Mouse (Mus musculus) CD4-positive naive resting alpha-beta T cell, adult 76 days (primary cell): Measurements from ENCODE around the gene Armcx6. TPM values are rescaled to one million over a fixed set of nuclear protein-coding genes. Genes with fewer than 3 reads are reported as not detected.

ENCODE experiments used
- total RNA-seq: library from RNA; stranded (reverse); gene quantifications from one replicate; pipeline ENCODE4 v1.2.4, GENCODE M21; 2023

Armcx6 gene
- total RNA-seq = 2.7 TPM

GRCm38 (mm10) chrX:134750764-134751592 is at the start of gene Armcx6:
Gene Armcx6 (minus strand): TSS chrX:134751417.

GRCm38 (mm10) chrX:134756434-134757292 is 5.4 kb upstream of the Armcx6 start, which contains the start of gene Armcx3:
Gene Armcx3 (plus strand): TSS chrX:134756595.

GRCm38 (mm10) chrX:134717752-134718308 is 33.4 kb downstream of the Armcx6 start, which contains the start of gene Armcx1:
Gene Armcx1 (plus strand): TSS chrX:134717963.

Other genes starting within 250 kb of the Armcx6 start
- gene Timm8a1, start 209.6 kb downstream of the Armcx6 start, total RNA-seq = 11.3 TPM
- gene Btk, start 167.8 kb downstream of the Armcx6 start, total RNA-seq = 9.3 TPM
- gene Rpl36a, start 165.8 kb downstream of the Armcx6 start, total RNA-seq = 638 TPM
- gene Gla, start 150.3 kb downstream of the Armcx6 start, total RNA-seq = 24.0 TPM
- 137 TPM for gene Hnrnph2, start 150.2 kb downstream of the Armcx6 start, total RNA-seq
- gene Armcx4, start 64.9 kb downstream of the Armcx6 start, total RNA-seq = 5.7 TPM
- 5.2 TPM for gene Armcx1, start 33.5 kb downstream of the Armcx6 start, total RNA-seq
- 9.4 TPM for gene Armcx3, start 5.2 kb upstream of the Armcx6 start, total RNA-seq
- gene Armcx2, start 57.8 kb upstream of the Armcx6 start, total RNA-seq = 20.5 TPM
- gene Nxf2, start 213.3 kb upstream of the Armcx6 start, total RNA-seq = not detected